Mouse (Mus musculus) liver, embryonic 14.5 days (tissue): Measurements from ENCODE around the gene Ralb. TPM values are rescaled to one million over a fixed set of nuclear protein-coding genes. Genes with fewer than 3 reads are reported as not detected.

Experiments
- ATAC-seq: fragments of 200-750 bp; cut with Nextera tagmentation; 2 replicates; pipeline ENCODE4 v1.8.0; 2017; ENCODE audit warnings: moderate number of reproducible peaks, mild to moderate bottlenecking, moderate library complexity; ENCODE audit not compliant: insufficient read depth
- DNase-seq, 3 experiments: peaks; one replicate each; pipeline ENCODE4 v3.0.0-alpha.2; 2012 to 2013; ENCODE audit warnings: low read depth in 3 of 3, low spot score in 3 of 3
- H3K27ac ChIP-seq: fragments of 300-500 bp; sonication (generic); 2 replicates; pipeline ENCODE4 v1.5.1; 2014; ENCODE audit warnings: moderate library complexity, mild to moderate bottlenecking, control low read depth, inconsistent platforms
- H3K27me3 ChIP-seq: fragments of 300-500 bp; sonication (generic); 2 replicates; pipeline ENCODE4 v1.6.1; 2014; ENCODE audit warnings: mild to moderate bottlenecking, low read length, moderate library complexity; ENCODE audit not compliant: control insufficient read depth, insufficient read depth
- H3K36me3 ChIP-seq: fragments of 300-500 bp; sonication (generic); replicated peaks from 2 replicates; pipeline ENCODE4 v1.6.1; 2014; ENCODE audit warnings: low read depth; ENCODE audit not compliant: control insufficient read depth, insufficient read depth
- H3K4me1 ChIP-seq, 2 experiments: fragments of 200-500 bp in 1 of 2; fragments of 300-500 bp in 1 of 2; sonication (generic) in 1 of 2; replicated peaks; 2 replicates each; pipeline ENCODE4 v1.6.1; 2012 to 2014; ENCODE audit warnings: antibody characterized with exemption in 1 of 2, inconsistent platforms in 1 of 2, low read length in 1 of 2; ENCODE audit not compliant: control insufficient read depth in 2 of 2, insufficient read depth in 2 of 2
- H3K4me2 ChIP-seq: fragments of 300-500 bp; sonication (generic); 2 replicates; pipeline ENCODE4 v1.6.1; 2014; ENCODE audit warnings: low read depth, mild to moderate bottlenecking, control low read depth, moderate library complexity
- H3K4me3 ChIP-seq, 2 experiments: fragments of 200-500 bp in 1 of 2; fragments of 300-500 bp in 1 of 2; sonication (generic) in 1 of 2; 2 replicates each; pipeline ENCODE4 v1.5.1; 2012 to 2014; ENCODE audit warnings: low read depth in 2 of 2, low read length in 2 of 2, mild to moderate bottlenecking in 2 of 2, control low read depth in 1 of 2, inconsistent platforms in 1 of 2, moderate library complexity in 1 of 2; ENCODE audit not compliant: insufficient read depth in 1 of 2
- H3K9ac ChIP-seq: fragments of 300-500 bp; sonication (generic); replicated peaks from 2 replicates; pipeline ENCODE4 v1.6.1; 2014; ENCODE audit warnings: mild to moderate bottlenecking, control low read depth, moderate library complexity
- H3K9me3 ChIP-seq: fragments of 300-500 bp; sonication (generic); 2 replicates; pipeline ENCODE4 v1.6.1; 2016; ENCODE audit warnings: low read length, mixed read lengths; ENCODE audit not compliant: control insufficient read depth
- CTCF ChIP-seq: IDR thresholded peaks from 2 replicates; pipeline ENCODE4 v1.5.1; 2016; ENCODE audit warnings: antibody characterized with exemption, low read depth, control low read depth
- EP300 ChIP-seq: IDR thresholded peaks from 2 replicates; pipeline ENCODE4 v1.6.1; 2016; ENCODE audit warnings: antibody characterized with exemption, low read depth
- WGBS: fragments of 180-500 bp; shearing (Covaris S2); extraction: QIAGEN DNeasy Blood & Tissue Kit; methylation state at CpG from one replicate; pipeline ENCODE4 v1.1.7; 2014; ENCODE audit not compliant: insufficient replicate concordance; 5-methylcytosine and 5-hydroxymethylcytosine counted together
- polyA plus RNA-seq, 2 experiments: library from polyadenylated mRNA; depleted of rRNA in 1 of 2; stranded (reverse) in 1 of 2; unstranded in 1 of 2; fragments of >200 nt; fragmentation: Nextera tagmentation in 1 of 2; extraction: Ambion mirVana in 1 of 2; gene quantifications; 2 replicates each; pipeline versions ENCODE4 v1.2.1 to v1.2.3; 2012 to 2014

Ralb gene
- polyA plus RNA-seq, 2 experiments, result 11.6 to 25.7 TPM

DNA sequence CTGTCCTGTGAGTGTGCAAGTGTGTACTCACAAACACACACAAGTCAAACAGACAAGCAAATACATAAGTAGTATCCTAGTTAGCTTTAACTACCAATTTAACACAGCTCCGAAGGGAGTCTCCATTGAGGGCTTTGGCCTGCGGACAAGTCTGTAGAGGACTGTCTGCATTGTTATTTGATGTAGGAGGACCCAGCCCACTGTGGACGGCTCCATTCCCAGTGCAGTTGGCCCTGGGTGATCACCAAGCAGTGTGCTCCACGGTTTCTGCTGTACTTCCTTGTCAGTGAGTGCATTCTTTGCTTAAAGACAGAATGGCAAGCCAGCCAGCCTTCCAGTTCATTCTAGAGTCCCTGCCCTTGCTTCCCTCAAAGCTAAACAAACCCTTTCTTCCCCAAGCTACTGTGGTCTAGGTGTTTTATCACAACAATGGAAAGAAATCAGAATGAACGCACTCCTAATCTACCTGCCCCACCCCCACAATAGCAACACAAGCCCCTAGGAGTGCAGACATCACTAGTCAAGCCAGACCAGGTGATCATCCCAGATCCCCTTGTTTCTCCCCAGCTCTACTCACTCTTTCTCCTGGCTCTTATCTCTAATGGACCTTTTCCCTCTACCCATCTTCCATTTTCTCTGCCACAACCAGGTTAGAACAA lies 7.1 kb downstream of the Ralb start:
- Histone ChIP-seq H3K27ac (no peak overlapping the region), H3K4me1 (peaks cover 0 to 22% of the 10 kb centered on the region in 2 experiments; a peak in 3 of 4 replicates), H3K36me3 (no peaks in the 10 kb centered on the region), H3K4me3 (no peak overlapping the region), H3K27me3 (no peaks in the 10 kb centered on the region), H3K4me2 (no peak overlapping the region), H3K9me3 (no peaks in the 10 kb centered on the region), H3K9ac (no peak overlapping the region)
- DNase-seq, result no peak
- WGBS, result 56% methylated on average over 5 of the region's 5 CpGs
- ATAC-seq, result no peak
- no peak for TF ChIP-seq CTCF
- TF ChIP-seq EP300, result no peak

DNA sequence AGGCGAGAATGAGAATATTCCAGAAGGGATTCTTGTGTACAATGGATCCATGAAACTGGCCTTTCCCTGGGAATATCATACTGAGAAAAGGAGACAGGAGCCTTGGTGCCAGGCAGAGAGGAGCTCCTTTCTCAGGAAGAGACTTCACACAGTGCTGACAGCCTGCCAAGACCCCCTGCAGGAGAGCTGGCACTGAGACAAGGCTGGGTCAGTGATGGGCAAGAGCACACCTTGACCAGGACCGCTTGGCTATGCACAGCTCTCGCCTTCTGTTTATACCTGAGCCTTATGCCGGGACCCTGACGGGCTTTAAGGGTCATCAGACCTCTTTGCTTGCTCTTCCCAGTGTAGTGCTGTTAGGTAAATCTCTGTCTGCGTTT lies 9.2 kb downstream of the Ralb start:
- ATAC-seq (no peak), DNase-seq (no peak)
- Histone ChIP-seq H3K9ac (no peak overlapping the region), H3K4me2 (no peak overlapping the region), H3K27ac (no peak overlapping the region), H3K4me3 (no peak overlapping the region), H3K27me3 (no peaks in the 10 kb centered on the region), H3K36me3 (no peaks in the 10 kb centered on the region), H3K4me1 (peaks cover 0 to 20% of the 10 kb centered on the region in 2 experiments; a peak in 3 of 4 replicates), H3K9me3 (no peaks in the 10 kb centered on the region)
- TF ChIP-seq CTCF (no peak), EP300 (no peak)
- WGBS, result 74% methylated on average over 6 of the region's 6 CpGs

DNA sequence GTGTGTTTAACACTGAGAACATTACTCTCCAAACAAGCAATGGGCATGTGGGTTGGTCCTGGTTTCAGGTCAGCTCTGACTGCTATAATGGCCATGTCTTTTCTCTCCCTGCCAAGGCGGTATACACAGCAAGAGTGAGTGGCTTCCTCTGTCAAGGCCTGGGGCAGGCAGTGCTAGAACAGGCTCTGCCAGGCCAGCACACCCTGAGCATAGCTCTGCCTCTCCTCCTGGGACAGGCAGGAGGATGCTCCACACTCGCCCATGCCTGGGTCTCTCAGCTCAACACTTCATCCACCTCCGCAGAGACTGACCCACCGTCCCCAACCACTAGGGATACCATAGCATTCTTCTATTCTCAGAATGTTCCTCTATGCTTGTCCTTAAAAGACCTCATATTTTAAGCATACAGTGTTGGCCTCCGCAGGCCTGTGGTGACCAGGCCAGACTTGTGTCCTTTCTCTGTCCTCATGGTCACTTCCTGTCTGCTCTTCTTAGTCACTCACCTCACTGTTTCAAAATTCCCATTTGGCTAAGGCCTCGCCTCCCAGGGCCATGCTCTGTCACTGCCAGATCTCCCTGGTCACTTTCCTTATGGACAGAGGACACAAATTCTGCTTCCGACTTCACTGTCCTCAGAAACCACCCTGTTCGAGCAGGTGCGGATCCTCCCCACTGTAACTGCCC lies 9.7 kb downstream of the Ralb start:
- Histone ChIP-seq H3K4me2 (no peak overlapping the region), H3K27ac (no peak overlapping the region), H3K9ac (no peak overlapping the region), H3K9me3 (no peaks in the 10 kb centered on the region), H3K4me1 (peaks cover 0 to 20% of the 10 kb centered on the region in 2 experiments; a peak in 2 of 4 replicates), H3K36me3 (no peaks in the 10 kb centered on the region), H3K4me3 (no peak overlapping the region), H3K27me3 (no peaks in the 10 kb centered on the region)
- ATAC-seq, result no peak
- 75% methylated on average over 9 of the region's 9 CpGs for WGBS
- TF ChIP-seq EP300 (no peak), CTCF (no peak)
- DNase-seq, result no peak

DNA sequence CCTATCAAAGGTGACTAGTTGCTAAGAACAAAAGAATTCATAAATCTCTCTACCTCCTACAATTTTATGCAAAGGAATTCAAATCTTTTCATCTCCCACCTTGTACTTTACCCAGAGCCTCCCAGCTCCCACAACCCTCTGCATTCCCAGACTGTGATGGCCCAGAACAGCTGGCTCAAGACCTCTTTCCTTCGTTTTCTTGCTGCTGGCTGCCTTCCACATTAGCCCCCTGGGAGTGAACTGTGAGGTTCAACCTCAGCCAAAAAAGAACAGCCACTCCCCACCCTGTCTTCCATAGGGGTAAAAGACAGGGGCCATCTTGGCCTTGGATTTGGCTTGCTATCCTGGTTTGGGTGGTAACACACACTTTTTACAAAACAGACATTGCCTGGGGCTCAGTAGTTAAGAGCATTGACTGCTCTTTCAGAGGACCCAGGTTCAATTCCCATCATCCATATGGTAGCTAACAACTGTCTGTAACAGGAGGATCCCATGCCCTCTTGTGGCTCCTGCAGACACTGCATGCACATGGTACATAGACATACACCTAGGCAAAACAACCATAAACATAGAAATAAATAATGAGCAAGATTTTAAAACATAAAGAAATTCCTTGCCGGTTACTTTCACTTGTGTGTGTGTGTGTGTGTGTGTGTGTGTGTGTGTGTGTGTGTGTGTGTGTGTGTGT lies 10.4 kb downstream of the Ralb start:
- TF ChIP-seq CTCF (peak; percentile 34; the same call in 1 of the 2 replicates), EP300 (no peak)
- DNase-seq (no peak), ATAC-seq (no peak)
- H3K9me3 ChIP-seq, result no peaks in the 10 kb centered on the region
- no peak overlapping the region for H3K9ac ChIP-seq
- peaks cover 0 to 17% of the 10 kb centered on the region in 2 experiments; a peak in 2 of 4 replicates for H3K4me1 ChIP-seq
- WGBS, result 70% methylated on average over 2 of the region's 2 CpGs
- no peak overlapping the region for H3K27ac ChIP-seq
- no peak overlapping the region for H3K4me3 ChIP-seq
- H3K36me3 ChIP-seq, result no peaks in the 10 kb centered on the region
- H3K4me2 ChIP-seq, result no peak overlapping the region
- H3K27me3 ChIP-seq, result no peaks in the 10 kb centered on the region

DNA sequence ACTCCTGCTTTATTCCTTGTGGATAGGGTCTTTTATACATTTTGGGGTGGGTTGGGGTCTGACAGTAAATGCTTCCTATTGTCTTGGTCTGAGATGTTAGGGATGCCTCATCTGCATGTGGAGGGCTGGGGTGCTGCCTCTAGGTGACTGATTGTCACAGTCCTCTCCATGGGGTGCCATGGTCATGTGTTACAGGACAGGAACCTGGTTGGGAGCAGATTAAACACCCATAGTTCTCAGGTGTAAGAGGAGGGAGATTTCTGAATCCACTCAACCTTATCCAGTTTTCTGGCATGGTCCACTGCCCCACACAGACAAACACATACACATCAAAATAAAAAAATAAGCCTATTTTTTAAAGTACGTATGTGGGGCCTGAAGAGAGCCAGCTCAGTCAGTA lies 12.1 kb downstream of the Ralb start:
- 64% methylated on average over 1 of the region's 1 CpGs for WGBS
- Histone ChIP-seq H3K4me2 (peak overlapping the region; percentile 15; the same call in 1 of the 2 replicates), H3K9ac (no peak overlapping the region), H3K27ac (no peak overlapping the region), H3K27me3 (no peaks in the 10 kb centered on the region), H3K36me3 (no peaks in the 10 kb centered on the region), H3K4me1 (peaks cover 0 to 11% of the 10 kb centered on the region in 2 experiments; a peak in 2 of 4 replicates), H3K9me3 (no peaks in the 10 kb centered on the region), H3K4me3 (no peak overlapping the region)
- no peak for ATAC-seq
- no peak for DNase-seq
- TF ChIP-seq EP300 (no peak), CTCF (no peak)
